Comparison of ENCODE assay signal across 8 mouse cellular contexts in the genomic region with DNA sequence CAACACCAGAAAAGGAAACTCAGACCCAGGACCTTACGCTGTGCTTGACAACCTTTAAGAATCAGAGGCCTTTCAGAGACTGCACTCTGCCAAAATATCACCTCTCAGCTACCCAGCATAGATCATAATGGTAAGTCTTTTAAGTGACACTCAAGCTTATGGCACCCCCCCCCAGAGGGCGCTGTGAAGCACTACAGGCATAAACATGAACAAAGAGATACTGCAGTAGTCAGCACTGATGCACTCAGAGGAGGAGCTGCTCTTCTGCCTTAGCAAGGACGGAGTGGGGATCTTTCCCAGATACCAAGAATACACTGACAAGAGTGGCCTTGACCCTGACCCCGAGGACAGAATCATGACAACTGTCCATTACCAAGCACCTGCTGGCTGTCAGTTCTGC. TPM values are rescaled to one million over a fixed set of nuclear protein-coding genes. Genes with fewer than 3 reads are reported as not detected.
DNase-seq lines count a peak whose midpoint lies in the region; ATAC-seq and TF ChIP-seq lines count a peak whose summit lies in the region.

No protein-coding gene starts in this region.

- no peak overlapping the region for H3K4me3 ChIP-seq in hindbrain, postnatal 0 days (ENCODE audit: low read length)
- H3K4me3 ChIP-seq in hindbrain, embryonic 14.5 days (replicated peaks; ENCODE audit: low read length): no peak overlapping the region
- H3K4me3 ChIP-seq in heart, embryonic 15.5 days: no peak overlapping the region
- no peak overlapping the region for H3K4me3 ChIP-seq in lung, embryonic 14.5 days (ENCODE audit: low read depth, low read length)

- no peak overlapping the region for H3K27ac ChIP-seq in hindbrain, postnatal 0 days
- H3K27ac ChIP-seq in hindbrain, embryonic 14.5 days: no peak overlapping the region
- no peak overlapping the region; the same call in 1 of the 2 replicates for H3K27ac ChIP-seq in heart, embryonic 15.5 days
- H3K27ac ChIP-seq in lung, embryonic 14.5 days (ENCODE audit: low read depth): no peak overlapping the region

- H3K9ac ChIP-seq in hindbrain, postnatal 0 days (replicated peaks; ENCODE audit: low read length): no peak overlapping the region
- no peak overlapping the region for H3K9ac ChIP-seq in hindbrain, embryonic 14.5 days
- H3K9ac ChIP-seq in heart, embryonic 15.5 days: no peak overlapping the region
- no peak overlapping the region for H3K9ac ChIP-seq in lung, embryonic 14.5 days

- ATAC-seq in hindbrain, postnatal 0 days: no peak
- no peak for ATAC-seq in hindbrain, embryonic 14.5 days (ENCODE audit: low FRiP score)
- ATAC-seq in CD4-positive, CD25-positive, alpha-beta regulatory T cell, adult 4 months: peak; percentile 63
- ATAC-seq in heart, embryonic 15.5 days (replicated peaks; ENCODE audit: insufficient number of reproducible peaks, insufficient read depth, low FRiP score, low read depth): 0 out of 2 replicates have a peak, but pooled peaks have one; percentile 14
- no peak for ATAC-seq in lung, embryonic 14.5 days (ENCODE audit: insufficient read depth)

- H3K9me3 ChIP-seq in hindbrain, postnatal 0 days (ENCODE audit: low read length): no peaks in the 10 kb centered on the region
- H3K9me3 ChIP-seq in hindbrain, embryonic 14.5 days (ENCODE audit: control insufficient read depth, low read length): no peaks in the 10 kb centered on the region
- H3K9me3 ChIP-seq in heart, embryonic 15.5 days (replicated peaks): no peaks in the 10 kb centered on the region
- no peaks in the 10 kb centered on the region for H3K9me3 ChIP-seq in lung, embryonic 14.5 days (ENCODE audit: low read depth, low read length)

- 71% methylated on average over 4 of the region's 4 CpGs for WGBS in hindbrain, postnatal 0 days
- WGBS in hindbrain, embryonic 14.5 days: 67% methylated on average over 4 of the region's 4 CpGs
- WGBS in heart, embryonic 15.5 days: 55% methylated on average over 4 of the region's 4 CpGs
- 66% methylated on average over 4 of the region's 4 CpGs for WGBS in lung, embryonic 14.5 days

- TF ChIP-seq CTCF in hindbrain, postnatal 0 days (IDR thresholded peaks at IDR 0.05; ENCODE audit: low read depth): peak; percentile 44
- TF ChIP-seq CTCF in lung, embryonic 14.5 days (IDR thresholded peaks at IDR 0.05; ENCODE audit: low read depth): 0 out of 2 replicates have a peak, but pooled peaks have one; percentile 19

- H3K4me2 ChIP-seq in hindbrain, postnatal 0 days (ENCODE audit: low read depth, low read length): no peak overlapping the region
- H3K4me2 ChIP-seq in hindbrain, embryonic 14.5 days (replicated peaks): no peak overlapping the region
- no peak overlapping the region for H3K4me2 ChIP-seq in heart, embryonic 15.5 days
- H3K4me2 ChIP-seq in lung, embryonic 14.5 days: no peak overlapping the region

- no peaks in the 10 kb centered on the region for H3K4me1 ChIP-seq in hindbrain, postnatal 0 days (ENCODE audit: insufficient read depth, low read length)
- peaks cover 14% of the 10 kb centered on the region for H3K4me1 ChIP-seq in hindbrain, embryonic 14.5 days (replicated peaks; ENCODE audit: control insufficient read depth, insufficient read depth, low read length)
- H3K4me1 ChIP-seq in heart, embryonic 15.5 days (replicated peaks): peaks cover 34% of the 10 kb centered on the region
- H3K4me1 ChIP-seq in lung, embryonic 14.5 days (ENCODE audit: insufficient read depth): peaks cover 3% of the 10 kb centered on the region; the same call in 1 of the 2 replicates

- peak; percentile 21 for DNase-seq in hindbrain, postnatal 0 days (ENCODE audit: low spot score)
- DNase-seq in hindbrain, embryonic 14.5 days (ENCODE audit: low spot score): no peak
- DNase-seq in adrenal gland, adult 18-20 months (ENCODE audit: low spot score in 2 of 2): peak; percentile 47 to 48
- peak; percentile 28 for DNase-seq in lung, embryonic 14.5 days
- DNase-seq in thymus, postnatal 0 days (ENCODE audit: low spot score): peak; percentile 68
- no peak for DNase-seq in Muller cell, postnatal 12 days (ENCODE audit: inconsistent ontology term)

- no peaks in the 10 kb centered on the region for H3K27me3 ChIP-seq in hindbrain, postnatal 0 days (ENCODE audit: insufficient read depth, low read length)
- no peaks in the 10 kb centered on the region for H3K27me3 ChIP-seq in hindbrain, embryonic 14.5 days (ENCODE audit: control insufficient read depth, insufficient read depth, low read length)
- no peaks in the 10 kb centered on the region for H3K27me3 ChIP-seq in heart, embryonic 15.5 days
- no peaks in the 10 kb centered on the region for H3K27me3 ChIP-seq in lung, embryonic 14.5 days (ENCODE audit: insufficient read depth, low read length)

- H3K36me3 ChIP-seq in hindbrain, postnatal 0 days (ENCODE audit: insufficient read depth, low read length): no peaks in the 10 kb centered on the region
- H3K36me3 ChIP-seq in hindbrain, embryonic 14.5 days (replicated peaks; ENCODE audit: control insufficient read depth, insufficient read depth): no peaks in the 10 kb centered on the region
- H3K36me3 ChIP-seq in heart, embryonic 15.5 days: no peaks in the 10 kb centered on the region
- H3K36me3 ChIP-seq in lung, embryonic 14.5 days (ENCODE audit: insufficient read depth): no peaks in the 10 kb centered on the region

RNA-seq across cellular contexts. Expression of gene Ppp2r5e, which starts 23.8 kb away (rescaled TPM):
- 26.7 and 34.0 TPM in 2 replicates for total RNA-seq in hindbrain, postnatal 0 days (2014; rRNA removed)
- 23.4 and 25.2 TPM in 2 replicates for polyA plus RNA-seq in hindbrain, postnatal 0 days (2015; fragmentation: Nextera tagmentation; extraction: Ambion mirVana)
- polyA plus RNA-seq in hindbrain, embryonic 14.5 days (2014; fragmentation: Nextera tagmentation; extraction: Ambion mirVana): 25.6 and 27.1 TPM in 2 replicates
- polyA plus RNA-seq in CD4-positive, CD25-positive, alpha-beta regulatory T cell, adult 4 months (2017; shearing (Covaris generic)): 1 to 10 TPM; 4.8 to 7.9 TPM
- 10 to 100 TPM; 41.7 to 54.9 TPM for total RNA-seq in adrenal gland, adult 18-20 months (2021)
- polyA plus RNA-seq in heart, embryonic 15.5 days (2015; fragmentation: Nextera tagmentation; extraction: Ambion mirVana): 8.5 and 11.4 TPM in 2 replicates
- 19.9 and 20.3 TPM in 2 replicates for polyA plus RNA-seq in lung, embryonic 14.5 days (2014; fragmentation: Nextera tagmentation; extraction: Ambion mirVana)
- polyA plus RNA-seq in thymus, postnatal 0 days (2015; fragmentation: Nextera tagmentation; extraction: Ambion mirVana): 15.0 and 17.0 TPM in 2 replicates

Comparison
In these comparisons a context has a peak if more than half of its experiments do, and no peak if none do; other contexts are left out.
1. DNase-seq: peak in hindbrain, postnatal 0 days (single experiment), adrenal gland, adult 18-20 months (2 of 2), lung, embryonic 14.5 days (single experiment) and thymus, postnatal 0 days (single experiment); none in hindbrain, embryonic 14.5 days (single experiment) and Muller cell, postnatal 12 days (single experiment).
2. ATAC-seq: peak in CD4-positive, CD25-positive, alpha-beta regulatory T cell, adult 4 months (single experiment) and heart, embryonic 15.5 days (single experiment); none in hindbrain, postnatal 0 days (single experiment), hindbrain, embryonic 14.5 days (single experiment) and lung, embryonic 14.5 days (single experiment).